Mouse (Mus musculus): ENCODE measurements at regions not wholly inside any gene's neighbourhood (a gene's known extent, or its start where the extent isn't known, plus 50 kb on each side); places are given as distances from the start of the nearest gene placed in this dataset.

- TF ChIP-seq CTCF (IDR thresholded peaks at IDR 0.05), result no peak
- TF ChIP-seq EP300 (IDR thresholded peaks at IDR 0.05), result no peak
Observed at GRCm38 (mm10) chr15:65532241-65532640, 517.5 kb upstream of the Gm21961 start.
